Mouse (Mus musculus): ENCODE measurements around the gene Pcsk5. TPM values are rescaled to one million over a fixed set of nuclear protein-coding genes. Genes with fewer than 3 reads are reported as not detected.

Pcsk5 gene
- polyA plus RNA-seq, 1 experiment from 2014 or later = 7.2 TPM

DNA sequence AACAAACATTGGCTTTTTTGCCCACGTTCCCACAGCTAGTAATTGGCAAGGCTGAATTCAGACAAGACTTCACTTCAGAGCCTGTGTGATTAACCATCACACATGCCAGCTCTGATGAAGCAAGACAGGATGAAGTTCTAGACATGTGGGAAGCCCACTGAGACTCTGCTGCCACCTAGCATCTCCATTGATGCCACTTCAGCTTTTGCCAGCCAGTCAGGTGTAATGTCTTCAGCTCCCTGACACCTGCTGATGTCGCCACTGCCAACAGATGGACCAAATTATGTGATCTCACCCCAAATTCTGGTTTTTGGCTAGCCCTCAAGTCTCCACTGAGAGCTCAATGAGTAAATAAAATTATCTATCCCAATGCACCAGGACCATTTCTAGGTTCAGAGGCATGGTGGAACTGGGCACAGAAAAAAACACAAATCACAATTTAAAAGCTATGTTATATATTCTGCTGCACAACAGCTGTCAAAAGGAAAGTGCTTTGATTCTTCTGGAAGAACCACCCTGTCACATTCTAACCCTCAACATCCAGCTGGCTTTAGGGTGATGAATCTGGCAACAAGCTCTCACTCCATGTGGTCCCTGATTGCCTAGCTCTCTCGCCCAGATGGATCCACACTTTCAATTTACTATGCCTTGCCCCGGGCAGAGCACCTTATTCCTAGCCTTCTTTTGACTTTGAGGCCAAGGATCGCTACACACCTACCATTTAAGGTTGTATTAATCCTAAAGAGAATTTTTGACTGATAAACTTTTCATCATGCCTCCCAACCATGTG, 67.6 kb downstream of the Pcsk5 start:
- Histone ChIP-seq H3K36me3 (no peaks in the 10 kb centered on the region), H3K4me2 (no peak overlapping the region), H3K9ac (no peak overlapping the region), H3K9me3 (no peaks in the 10 kb centered on the region), H3K27ac (no peak overlapping the region), H3K4me1 (replicated peaks) (no peaks in the 10 kb centered on the region), H3K27me3 (no peaks in the 10 kb centered on the region), H3K4me3 (no peak overlapping the region)
- 87% methylated on average over 5 of the region's 5 CpGs for WGBS
- ATAC-seq (ENCODE audit: low FRiP score) = no peak

DNA sequence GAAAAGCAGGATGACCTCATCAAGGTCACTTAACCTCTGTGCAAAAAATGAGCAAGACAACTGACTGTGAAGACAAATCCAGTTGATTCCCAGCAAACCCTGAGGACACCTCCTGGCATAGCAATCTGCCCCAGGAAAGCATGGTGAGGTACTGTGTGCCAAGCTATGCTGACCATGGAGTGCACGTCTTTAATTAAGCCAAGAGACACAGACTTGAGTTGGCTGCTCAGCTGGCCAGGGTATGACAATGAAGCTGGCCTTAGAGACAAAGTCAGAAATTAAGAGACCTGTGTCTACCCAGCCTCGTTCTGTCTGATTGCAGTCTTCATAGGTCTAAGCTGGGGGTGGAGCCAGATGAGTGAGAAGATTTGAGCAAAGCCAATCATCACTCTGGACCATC, 72.4 kb downstream of the Pcsk5 start:
- ATAC-seq (ENCODE audit: low FRiP score) = no peak
- Histone ChIP-seq H3K4me1 (replicated peaks) (0 out of 2 replicates have a peak, but pooled peaks cover 2% of the 10 kb centered on the region), H3K27me3 (no peaks in the 10 kb centered on the region), H3K4me3 (no peak overlapping the region), H3K9ac (no peak overlapping the region), H3K4me2 (no peak overlapping the region), H3K27ac (no peak overlapping the region), H3K36me3 (no peaks in the 10 kb centered on the region), H3K9me3 (no peaks in the 10 kb centered on the region)
- 89% methylated on average over 2 of the region's 2 CpGs for WGBS

DNA sequence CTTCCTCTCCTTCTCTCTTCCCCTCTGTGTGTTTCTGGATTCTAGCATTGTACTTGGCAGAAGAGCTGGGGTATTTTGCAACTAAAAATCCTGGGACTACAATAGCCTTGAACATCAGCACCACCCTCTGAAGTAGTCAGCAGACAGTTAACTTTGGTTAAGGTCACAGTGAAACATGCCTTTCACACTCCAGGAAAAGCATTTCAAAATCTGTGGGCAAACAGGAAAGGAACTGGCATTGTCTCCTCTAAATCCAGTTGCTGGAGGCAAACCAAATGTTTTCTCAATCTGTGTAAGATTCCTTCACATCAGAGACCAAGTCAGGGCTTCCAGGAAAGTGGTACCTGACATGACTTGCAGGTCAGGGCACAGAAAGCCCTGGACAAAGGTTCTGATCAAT, 74.7 kb downstream of the Pcsk5 start:
- Histone ChIP-seq H3K9ac (no peak overlapping the region), H3K9me3 (no peaks in the 10 kb centered on the region), H3K27me3 (no peaks in the 10 kb centered on the region), H3K4me1 (replicated peaks) (0 out of 2 replicates have a peak, but pooled peaks cover 2% of the 10 kb centered on the region), H3K36me3 (no peaks in the 10 kb centered on the region), H3K4me3 (no peak overlapping the region), H3K4me2 (no peak overlapping the region), H3K27ac (no peak overlapping the region)
- no peak for ATAC-seq (ENCODE audit: low FRiP score)

DNA sequence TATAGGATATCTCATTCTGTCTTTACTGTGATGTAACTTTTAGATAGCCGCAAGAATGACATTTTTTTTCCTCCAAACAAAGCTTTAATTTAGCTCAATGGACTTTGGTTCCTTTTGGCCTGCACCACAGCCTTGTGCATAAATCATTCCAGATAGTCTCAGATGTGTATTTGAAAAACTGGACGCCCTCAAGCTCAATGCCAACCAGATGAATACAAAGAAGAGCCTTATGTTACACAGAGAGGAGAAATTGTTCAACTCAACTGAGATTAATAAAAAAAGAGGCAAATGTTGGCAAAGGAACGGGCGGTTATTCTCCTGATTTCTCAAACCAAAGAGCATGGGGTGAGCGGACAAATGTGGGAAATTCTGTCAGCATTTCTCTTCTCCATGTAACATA, 75.8 kb downstream of the Pcsk5 start:
- WGBS = 67% methylated on average over 5 of the region's 5 CpGs
- Histone ChIP-seq H3K9ac (no peak overlapping the region), H3K4me2 (no peak overlapping the region), H3K36me3 (no peaks in the 10 kb centered on the region), H3K27ac (no peak overlapping the region), H3K4me3 (no peak overlapping the region), H3K9me3 (no peaks in the 10 kb centered on the region), H3K4me1 (replicated peaks) (0 out of 2 replicates have a peak, but pooled peaks cover 2% of the 10 kb centered on the region), H3K27me3 (no peaks in the 10 kb centered on the region)
- no peak for ATAC-seq (ENCODE audit: low FRiP score)

DNA sequence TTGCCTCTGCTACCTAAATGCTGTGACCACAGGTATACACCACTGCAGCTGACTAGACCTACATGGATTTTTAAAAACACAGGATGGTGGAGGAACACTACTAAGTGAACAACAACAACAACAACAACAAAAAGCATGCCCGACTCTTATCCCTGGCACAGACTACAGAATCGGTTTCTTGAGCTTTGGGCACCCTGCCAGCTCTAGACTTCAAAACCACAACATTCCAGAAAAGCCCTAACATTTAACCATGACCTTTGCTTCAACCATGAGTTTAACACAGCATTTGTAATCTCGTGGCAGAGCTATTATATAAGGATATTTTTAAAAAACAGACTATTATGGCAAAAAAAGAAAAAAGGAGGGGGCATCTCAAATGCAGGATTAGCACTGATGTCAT, 84.6 kb downstream of the Pcsk5 start:
- H3K4me1 ChIP-seq (replicated peaks) = no peaks in the 10 kb centered on the region
- no peak overlapping the region for H3K4me3 ChIP-seq
- no peak for ATAC-seq (ENCODE audit: low FRiP score)
- 76% methylated on average over 3 of the region's 3 CpGs for WGBS
- H3K27me3 ChIP-seq = no peaks in the 10 kb centered on the region
- no peaks in the 10 kb centered on the region for H3K36me3 ChIP-seq
- no peak overlapping the region for H3K4me2 ChIP-seq
- H3K9me3 ChIP-seq = no peaks in the 10 kb centered on the region
- no peak overlapping the region for H3K9ac ChIP-seq
- no peak overlapping the region for H3K27ac ChIP-seq

DNA sequence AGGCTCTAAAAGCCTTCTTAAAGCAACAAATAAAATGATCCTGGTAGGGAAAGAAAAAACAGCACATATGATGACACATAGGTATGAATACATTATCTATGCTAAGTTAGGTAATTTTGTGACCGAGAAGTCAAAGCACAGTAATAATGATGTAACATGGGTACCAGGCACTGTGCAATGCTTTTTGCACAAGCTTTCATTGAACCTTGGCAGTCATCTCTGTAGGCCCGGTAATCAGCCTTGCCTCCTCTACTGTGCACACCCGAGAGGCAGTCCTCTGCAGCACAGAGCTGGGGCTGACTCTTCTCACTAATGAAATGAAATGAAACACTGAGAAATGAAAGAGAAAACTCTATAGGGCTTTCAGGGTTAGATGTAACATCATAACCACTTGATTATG, 89.1 kb downstream of the Pcsk5 start:
- Histone ChIP-seq H3K9ac (no peak overlapping the region), H3K4me3 (no peak overlapping the region), H3K9me3 (no peaks in the 10 kb centered on the region), H3K27ac (no peak overlapping the region), H3K36me3 (no peaks in the 10 kb centered on the region), H3K27me3 (no peaks in the 10 kb centered on the region), H3K4me1 (replicated peaks) (no peaks in the 10 kb centered on the region), H3K4me2 (no peak overlapping the region)
- ATAC-seq (ENCODE audit: low FRiP score) = no peak
- WGBS = 89% methylated on average over 3 of the region's 3 CpGs

DNA sequence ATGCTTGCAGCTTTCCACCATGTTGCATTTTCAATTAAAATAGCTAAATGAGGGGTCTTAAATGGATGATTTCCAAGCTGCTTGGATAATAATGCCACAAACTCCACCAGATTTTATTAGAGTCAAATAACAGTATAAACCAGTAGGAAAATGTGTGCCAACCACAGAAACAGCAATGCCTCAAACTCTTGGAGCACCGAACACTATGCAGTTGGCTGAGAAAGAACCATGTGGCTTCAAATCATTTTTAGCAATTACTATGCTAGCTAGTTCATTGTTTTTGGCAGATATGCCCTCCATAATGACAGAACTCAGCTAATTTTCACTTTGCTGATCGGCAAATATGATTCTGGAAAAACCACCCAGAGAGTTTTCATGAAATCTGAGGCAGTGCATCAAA, 92.1 kb downstream of the Pcsk5 start:
- H3K36me3 ChIP-seq = no peaks in the 10 kb centered on the region
- H3K27ac ChIP-seq = no peak overlapping the region
- no peaks in the 10 kb centered on the region for H3K9me3 ChIP-seq
- no peaks in the 10 kb centered on the region for H3K4me1 ChIP-seq (replicated peaks)
- H3K9ac ChIP-seq = no peak overlapping the region
- WGBS = 92% methylated on average over 2 of the region's 2 CpGs
- no peak overlapping the region for H3K4me2 ChIP-seq
- no peaks in the 10 kb centered on the region for H3K27me3 ChIP-seq
- no peak for ATAC-seq (ENCODE audit: low FRiP score)
- H3K4me3 ChIP-seq = no peak overlapping the region

DNA sequence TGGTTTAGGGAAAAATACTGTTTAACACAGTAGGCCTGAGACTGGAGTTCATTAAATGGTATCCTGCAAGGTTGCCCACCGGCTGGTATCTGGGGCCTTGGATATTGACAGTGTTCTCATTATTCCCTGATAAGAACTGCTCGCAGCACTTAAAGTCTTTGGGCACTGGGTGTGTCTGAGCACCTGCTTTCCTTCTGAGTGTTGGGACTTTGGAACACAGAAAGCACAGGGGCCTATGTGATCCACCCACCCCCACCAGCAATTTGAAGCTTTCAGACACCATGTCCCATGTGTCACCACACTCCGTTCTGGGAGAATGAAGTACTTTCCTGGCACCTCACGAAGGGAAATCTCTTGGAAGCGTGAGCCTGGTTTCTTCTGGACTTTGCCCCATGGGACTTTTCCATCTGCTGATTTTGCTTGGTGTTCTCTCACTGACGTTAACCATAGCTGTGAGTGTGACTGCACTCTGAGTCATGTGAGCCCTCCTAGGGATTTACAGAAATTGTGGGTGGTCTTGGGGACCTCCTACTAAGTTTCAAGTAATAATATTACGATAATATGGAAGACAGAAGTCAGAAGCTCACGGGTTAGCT, 92.9 kb downstream of the Pcsk5 start:
- no peak for ATAC-seq (ENCODE audit: low FRiP score)
- no peaks in the 10 kb centered on the region for H3K27me3 ChIP-seq
- no peak overlapping the region for H3K4me2 ChIP-seq
- no peak overlapping the region for H3K9ac ChIP-seq
- H3K36me3 ChIP-seq = no peaks in the 10 kb centered on the region
- WGBS = 87% methylated on average over 8 of the region's 8 CpGs
- no peak overlapping the region for H3K4me3 ChIP-seq
- H3K9me3 ChIP-seq = no peaks in the 10 kb centered on the region
- H3K27ac ChIP-seq = no peak overlapping the region
- H3K4me1 ChIP-seq (replicated peaks) = no peaks in the 10 kb centered on the region

DNA sequence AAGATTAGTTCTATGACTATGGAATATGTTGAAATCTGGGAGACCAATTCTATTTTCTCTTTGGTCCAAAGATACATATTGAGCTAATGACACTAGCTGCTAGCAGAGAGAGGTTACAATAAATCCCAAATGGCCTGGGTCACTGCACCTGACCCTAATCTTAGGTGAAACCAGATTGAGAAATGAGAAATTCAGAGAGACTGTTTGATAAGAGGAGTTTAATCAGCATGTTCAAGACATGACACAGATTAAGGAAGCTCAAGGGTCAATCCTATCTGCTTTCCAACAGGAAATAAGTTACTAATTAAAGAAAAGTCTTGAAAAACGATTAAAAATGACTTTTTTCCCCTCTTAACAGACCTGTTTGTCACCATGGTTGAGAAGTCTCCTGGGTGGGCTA, 96.0 kb downstream of the Pcsk5 start:
- Histone ChIP-seq H3K4me2 (no peak overlapping the region), H3K36me3 (no peaks in the 10 kb centered on the region), H3K27ac (no peak overlapping the region), H3K9ac (no peak overlapping the region), H3K27me3 (no peaks in the 10 kb centered on the region), H3K9me3 (no peaks in the 10 kb centered on the region), H3K4me3 (no peak overlapping the region), H3K4me1 (replicated peaks) (no peaks in the 10 kb centered on the region)
- WGBS = 38% methylated on average over 1 of the region's 1 CpGs
- no peak for ATAC-seq (ENCODE audit: low FRiP score)

DNA sequence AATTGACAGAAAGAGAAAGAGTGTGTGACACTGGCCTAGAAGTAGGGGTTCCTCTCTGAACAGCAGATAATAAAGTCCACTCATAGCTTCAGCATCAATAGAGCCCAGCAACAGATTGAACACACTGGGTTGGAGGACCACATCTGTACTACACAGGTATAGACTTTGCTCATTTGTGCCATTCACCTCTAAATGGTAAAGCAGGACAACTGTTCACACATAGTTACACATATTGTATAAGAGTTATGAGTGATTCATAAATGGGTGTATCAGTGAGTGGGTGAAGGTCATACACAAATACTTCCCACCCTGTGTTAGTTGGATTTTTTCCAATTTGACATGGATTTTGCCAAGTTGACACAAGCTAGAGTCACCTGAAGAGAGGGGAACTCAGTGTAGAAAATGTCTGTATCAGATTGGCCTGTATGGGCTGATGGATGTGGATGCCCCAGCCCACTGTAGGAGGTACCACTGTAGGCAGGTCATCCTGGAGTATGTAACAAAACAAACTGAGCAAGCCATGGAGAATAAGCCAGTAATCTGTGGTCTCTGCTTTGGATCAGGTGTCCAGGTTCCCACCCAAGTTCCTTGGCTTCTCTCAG, 104.7 kb downstream of the Pcsk5 start:
- ATAC-seq (ENCODE audit: low FRiP score) = no peak
- Histone ChIP-seq H3K27ac (no peak overlapping the region), H3K9me3 (no peaks in the 10 kb centered on the region), H3K9ac (no peak overlapping the region), H3K4me3 (no peak overlapping the region), H3K4me2 (no peak overlapping the region), H3K36me3 (no peaks in the 10 kb centered on the region), H3K4me1 (replicated peaks) (no peaks in the 10 kb centered on the region), H3K27me3 (no peaks in the 10 kb centered on the region)

DNA sequence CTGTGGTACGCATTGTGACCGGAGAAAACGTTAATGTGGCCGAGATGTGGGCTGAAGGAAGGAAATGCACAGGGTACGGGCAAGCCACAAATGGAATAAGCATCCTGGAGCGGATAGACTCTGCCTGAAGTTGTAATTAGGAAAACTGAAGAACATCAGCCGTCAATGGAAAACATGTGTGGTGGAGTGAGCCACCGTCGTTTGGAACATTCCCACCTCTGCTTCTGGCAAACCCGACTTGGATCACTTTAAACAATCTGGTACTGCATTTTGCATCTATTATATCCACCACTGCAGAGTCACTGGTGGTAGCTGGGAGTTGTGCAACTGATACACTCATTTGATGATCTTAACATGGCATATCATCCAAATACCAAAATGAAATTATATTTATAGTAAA, 120.4 kb downstream of the Pcsk5 start:
- no peak overlapping the region for H3K4me2 ChIP-seq
- no peaks in the 10 kb centered on the region for H3K9me3 ChIP-seq
- no peaks in the 10 kb centered on the region for H3K36me3 ChIP-seq
- no peak overlapping the region for H3K4me3 ChIP-seq
- H3K9ac ChIP-seq = no peak overlapping the region
- H3K4me1 ChIP-seq (replicated peaks) = no peaks in the 10 kb centered on the region
- 83% methylated on average over 10 of the region's 10 CpGs for WGBS
- no peaks in the 10 kb centered on the region for H3K27me3 ChIP-seq
- H3K27ac ChIP-seq = no peak overlapping the region
- ATAC-seq (ENCODE audit: low FRiP score) = no peak

DNA sequence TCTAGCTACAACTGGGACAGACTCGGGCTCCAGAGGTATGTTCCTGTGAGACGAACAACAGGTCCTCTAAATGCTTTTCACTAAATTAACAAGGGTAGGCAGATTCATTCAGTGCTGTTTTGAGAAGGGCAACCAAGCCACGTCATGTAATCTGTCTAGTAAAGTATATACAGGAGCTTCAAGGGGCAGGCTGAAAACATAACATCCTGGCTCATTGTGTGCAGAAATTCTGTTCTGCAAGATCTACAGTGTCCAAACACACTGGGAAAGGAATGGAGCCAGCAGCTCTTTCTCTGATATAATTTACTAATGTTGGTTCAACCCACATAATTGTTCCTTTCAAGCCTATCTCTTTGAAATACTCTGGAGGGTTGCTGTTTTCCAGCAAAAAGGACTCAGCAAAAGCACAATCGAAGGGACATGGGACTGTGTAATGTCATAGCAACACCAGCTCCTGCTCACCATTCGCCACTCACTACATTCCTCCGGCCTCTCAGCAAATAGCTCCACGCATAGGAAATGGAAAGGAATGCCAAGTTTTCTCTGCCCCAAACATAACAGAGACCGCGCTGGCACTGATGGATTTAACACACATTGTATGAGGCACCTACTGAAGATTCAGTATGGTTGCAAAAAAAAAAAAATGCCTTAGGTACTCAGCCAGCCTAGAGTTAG, 122.0 kb downstream of the Pcsk5 start:
- H3K9ac ChIP-seq = no peak overlapping the region
- H3K4me2 ChIP-seq = no peak overlapping the region
- H3K36me3 ChIP-seq = no peaks in the 10 kb centered on the region
- no peaks in the 10 kb centered on the region for H3K27me3 ChIP-seq
- WGBS = 77% methylated on average over 9 of the region's 9 CpGs
- H3K4me3 ChIP-seq = no peak overlapping the region
- peak; percentile 43; the same call in 1 of the 2 replicates for ATAC-seq (ENCODE audit: low FRiP score)
- H3K27ac ChIP-seq = no peak overlapping the region
- no peaks in the 10 kb centered on the region for H3K4me1 ChIP-seq (replicated peaks)
- H3K9me3 ChIP-seq = no peaks in the 10 kb centered on the region

Data from hindbrain, embryonic 13.5 days (tissue).